Mouse (Mus musculus) cortical plate, adult 2 months (tissue): ENCODE data around the gene Pakap.

Source experiments
- CTCF ChIP-seq: fragments of 200-500 bp; IDR thresholded peaks from 2 replicates; pipeline ENCODE4 v1.5.1; 2011; ENCODE audit warnings: mild to moderate bottlenecking, control low read depth, low read length; ENCODE audit not compliant: insufficient read depth; ENCODE audit errors: extremely low read depth
- POLR2A ChIP-seq: fragments of 200-500 bp; IDR thresholded peaks from 2 replicates; pipeline ENCODE4 v1.6.1; 2011; ENCODE audit warnings: mild to moderate bottlenecking, low read length, control low read depth; ENCODE audit not compliant: insufficient read depth; ENCODE audit errors: extremely low read depth

DNA sequence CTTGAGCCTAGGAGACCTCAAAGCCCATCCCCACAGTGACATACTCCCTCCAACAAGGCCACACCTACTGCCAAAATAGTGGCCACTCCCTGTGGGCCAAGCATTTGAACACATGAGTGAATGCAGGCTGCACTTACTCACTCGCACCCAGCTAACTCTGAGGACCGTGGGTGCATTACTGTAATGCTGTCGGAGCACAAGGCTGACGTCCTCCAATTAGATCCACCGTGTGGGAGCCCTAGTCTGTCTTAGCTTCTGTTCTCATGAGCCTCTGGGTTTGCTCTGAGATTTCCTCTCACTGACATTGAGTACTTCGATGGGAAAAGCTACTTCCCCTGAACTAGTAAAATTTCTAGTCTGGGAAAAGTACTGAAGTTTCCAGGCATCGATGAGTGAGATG is 258.3 kb downstream of the Pakap start:
- TF ChIP-seq POLR2A (no peak), CTCF (no peak)
